In the genomic region with DNA sequence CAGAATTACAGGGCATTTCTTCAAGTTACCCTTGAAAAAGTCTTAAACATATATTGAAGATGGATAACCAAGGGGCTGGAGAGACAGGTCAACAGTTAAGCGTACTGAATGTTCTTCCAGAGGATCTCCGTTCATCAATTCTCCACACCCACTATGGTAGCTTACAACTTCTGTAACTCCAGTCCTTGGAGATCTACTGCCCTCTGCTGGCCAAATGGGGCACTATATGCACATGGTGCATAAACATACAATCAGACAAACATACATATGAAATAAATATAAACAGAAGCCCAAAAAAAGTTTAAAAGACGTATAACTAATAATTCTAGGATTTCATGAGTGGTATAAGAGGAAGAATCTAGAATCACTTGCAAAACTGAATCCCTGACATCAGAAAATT, we compare ENCODE assay signal across 10 mouse cellular contexts.
DNase-seq lines count a peak whose midpoint lies in the region; ATAC-seq and TF ChIP-seq lines count a peak whose summit lies in the region.
"Had no signal": no experiment of that assay in that cellular context is flagged by ENCODE, and none has a peak within 500 bp of the region (broad histone marks: within the 10 kb centered on the region; RNA-seq: fewer than 3 reads in every experiment).

No protein-coding gene starts in this region.

- H3K27ac ChIP-seq in hindbrain, embryonic 11.5 days (ENCODE audit: low read depth, low read length), result no peak overlapping the region
- no peak overlapping the region for H3K27ac ChIP-seq in hindbrain, embryonic 12.5 days
- no peak overlapping the region for H3K27ac ChIP-seq in midbrain, postnatal 0 days (ENCODE audit: low read depth, low read length)
- H3K27ac ChIP-seq in midbrain, embryonic 11.5 days (ENCODE audit: low read depth, low read length), result no peak overlapping the region
- H3K27ac ChIP-seq in liver, postnatal 0 days (ENCODE audit: low read depth), result no peak overlapping the region
- H3K27ac ChIP-seq in kidney, embryonic 14.5 days (ENCODE audit: low read depth, low read length), result no peak overlapping the region
- H3K27ac ChIP-seq: hindbrain, embryonic 10.5 days had no signal

- DNase-seq in hindbrain, embryonic 11.5 days (ENCODE audit: low spot score), result peak; percentile 21
- DNase-seq in midbrain, postnatal 0 days (ENCODE audit: low spot score), result no peak
- DNase-seq in midbrain, embryonic 11.5 days (ENCODE audit: low spot score, missing footprints), result no peak
- DNase-seq in G1E (ENCODE audit: low spot score), result no peak
- no peak for DNase-seq in liver, postnatal 0 days
- DNase-seq: kidney, adult 9 months had no signal

- H3K9me3 ChIP-seq in hindbrain, embryonic 11.5 days (ENCODE audit: control insufficient read depth, low read length), result no peaks in the 10 kb centered on the region
- no peaks in the 10 kb centered on the region for H3K9me3 ChIP-seq in hindbrain, embryonic 12.5 days (replicated peaks)
- H3K9me3 ChIP-seq in midbrain, postnatal 0 days (ENCODE audit: low read length), result no peaks in the 10 kb centered on the region
- H3K9me3 ChIP-seq in midbrain, embryonic 11.5 days (ENCODE audit: control insufficient read depth, low read length), result no peaks in the 10 kb centered on the region; the same call in 1 of the 2 replicates
- H3K9me3 ChIP-seq in G1E (replicated peaks), result peaks cover 14% of the 10 kb centered on the region
- H3K9me3 ChIP-seq in liver, postnatal 0 days (ENCODE audit: low read length), result no peaks in the 10 kb centered on the region
- H3K9me3 ChIP-seq in kidney, embryonic 14.5 days (ENCODE audit: control insufficient read depth, low read length), result peaks cover 4% of the 10 kb centered on the region; the same call in 1 of the 2 replicates

- no peaks in the 10 kb centered on the region for H3K27me3 ChIP-seq in hindbrain, embryonic 11.5 days (ENCODE audit: control insufficient read depth, insufficient read depth, low read length)
- no peaks in the 10 kb centered on the region for H3K27me3 ChIP-seq in hindbrain, embryonic 12.5 days
- no peaks in the 10 kb centered on the region for H3K27me3 ChIP-seq in midbrain, postnatal 0 days (ENCODE audit: insufficient read depth, low read length)
- no peaks in the 10 kb centered on the region for H3K27me3 ChIP-seq in midbrain, embryonic 11.5 days (ENCODE audit: control insufficient read depth, insufficient read depth, low read length)
- H3K27me3 ChIP-seq in G1E (ENCODE audit: insufficient read depth, low read length), result no peaks in the 10 kb centered on the region
- no peaks in the 10 kb centered on the region for H3K27me3 ChIP-seq in liver, postnatal 0 days (ENCODE audit: insufficient read depth, low read length)
- H3K27me3 ChIP-seq in kidney, embryonic 14.5 days (ENCODE audit: control insufficient read depth, insufficient read depth, low read length), result no peaks in the 10 kb centered on the region

- TF ChIP-seq EP300 in liver, postnatal 0 days (IDR thresholded peaks at IDR 0.05; ENCODE audit: low read depth), result no peak

- no peak for ATAC-seq in hindbrain, embryonic 11.5 days (ENCODE audit: low FRiP score)
- ATAC-seq in hindbrain, embryonic 12.5 days (ENCODE audit: low FRiP score), result no peak
- no peak for ATAC-seq in midbrain, postnatal 0 days (ENCODE audit: low FRiP score)
- ATAC-seq in midbrain, embryonic 11.5 days (ENCODE audit: low FRiP score), result no peak
- no peak for ATAC-seq in G1E (ENCODE audit: extremely low read depth, insufficient number of reproducible peaks, low FRiP score, poor library complexity, severe bottlenecking)
- no peak for ATAC-seq in liver, postnatal 0 days
- ATAC-seq in kidney, embryonic 14.5 days (ENCODE audit: low FRiP score, low TSS enrichment), result no peak

- no peak overlapping the region for H3K4me3 ChIP-seq in hindbrain, embryonic 11.5 days (ENCODE audit: low read depth, low read length)
- no peak overlapping the region for H3K4me3 ChIP-seq in hindbrain, embryonic 12.5 days
- H3K4me3 ChIP-seq in midbrain, postnatal 0 days (ENCODE audit: low read depth, low read length), result no peak overlapping the region
- H3K4me3 ChIP-seq in midbrain, embryonic 11.5 days (ENCODE audit: low read depth, low read length), result no peak overlapping the region
- no peak overlapping the region for H3K4me3 ChIP-seq in G1E (ENCODE audit: low read depth, low read length)
- no peak overlapping the region for H3K4me3 ChIP-seq in liver, postnatal 0 days (ENCODE audit: low read depth, low read length)
- H3K4me3 ChIP-seq in kidney, embryonic 14.5 days (ENCODE audit: low read length), result no peak overlapping the region
- H3K4me3 ChIP-seq: erythroblast, embryonic 14.5 days; hindbrain, embryonic 10.5 days had no signal

- H3K36me3 ChIP-seq in hindbrain, embryonic 11.5 days (ENCODE audit: control insufficient read depth, insufficient read depth, low read length), result no peaks in the 10 kb centered on the region
- no peaks in the 10 kb centered on the region for H3K36me3 ChIP-seq in hindbrain, embryonic 12.5 days
- no peaks in the 10 kb centered on the region for H3K36me3 ChIP-seq in midbrain, postnatal 0 days (ENCODE audit: insufficient read depth, low read length)
- no peaks in the 10 kb centered on the region for H3K36me3 ChIP-seq in midbrain, embryonic 11.5 days (ENCODE audit: control insufficient read depth, insufficient read depth, low read length)
- no peaks in the 10 kb centered on the region for H3K36me3 ChIP-seq in G1E (replicated peaks)
- H3K36me3 ChIP-seq in liver, postnatal 0 days (replicated peaks; ENCODE audit: insufficient read depth, low read length), result no peaks in the 10 kb centered on the region
- H3K36me3 ChIP-seq in kidney, embryonic 14.5 days (ENCODE audit: control insufficient read depth, insufficient read depth, low read length), result no peaks in the 10 kb centered on the region
- H3K36me3 ChIP-seq: hindbrain, embryonic 10.5 days had no signal

- H3K9ac ChIP-seq in hindbrain, embryonic 11.5 days (ENCODE audit: low read depth, low read length), result no peak overlapping the region
- H3K9ac ChIP-seq in hindbrain, embryonic 12.5 days, result no peak overlapping the region
- H3K9ac ChIP-seq in midbrain, postnatal 0 days (replicated peaks; ENCODE audit: low read length, poor library complexity, severe bottlenecking), result no peak overlapping the region
- no peak overlapping the region for H3K9ac ChIP-seq in midbrain, embryonic 11.5 days (ENCODE audit: low read length)
- H3K9ac ChIP-seq in liver, postnatal 0 days (replicated peaks), result no peak overlapping the region
- H3K9ac ChIP-seq in kidney, embryonic 14.5 days (ENCODE audit: low read depth, low read length), result no peak overlapping the region

- H3K4me2 ChIP-seq in hindbrain, embryonic 11.5 days (replicated peaks; ENCODE audit: low read depth, low read length), result no peak overlapping the region
- H3K4me2 ChIP-seq in hindbrain, embryonic 12.5 days (replicated peaks), result no peak overlapping the region
- H3K4me2 ChIP-seq in midbrain, postnatal 0 days (ENCODE audit: low read depth, low read length, poor library complexity, severe bottlenecking), result no peak overlapping the region
- H3K4me2 ChIP-seq in midbrain, embryonic 11.5 days, result no peak overlapping the region
- no peak overlapping the region for H3K4me2 ChIP-seq in liver, postnatal 0 days (ENCODE audit: low read depth, low read length)
- no peak overlapping the region for H3K4me2 ChIP-seq in kidney, embryonic 14.5 days (replicated peaks; ENCODE audit: low read depth, low read length)

- TF ChIP-seq CTCF in midbrain, postnatal 0 days (IDR thresholded peaks at IDR 0.05), result peak; percentile 55
- peak; percentile 17; the same call in 1 of the 2 replicates for TF ChIP-seq CTCF in G1E (IDR thresholded peaks at IDR 0.05; ENCODE audit: low read depth, low read length)
- peak; percentile 52 for TF ChIP-seq CTCF in liver, postnatal 0 days (IDR thresholded peaks at IDR 0.05; ENCODE audit: low read depth)

- H3K4me1 ChIP-seq in hindbrain, embryonic 11.5 days (replicated peaks; ENCODE audit: control insufficient read depth, insufficient read depth, low read length), result no peaks in the 10 kb centered on the region
- H3K4me1 ChIP-seq in hindbrain, embryonic 12.5 days, result peaks cover 15% of the 10 kb centered on the region
- no peaks in the 10 kb centered on the region for H3K4me1 ChIP-seq in midbrain, postnatal 0 days (ENCODE audit: insufficient read depth, low read length)
- peaks cover 6% of the 10 kb centered on the region; the same call in 1 of the 2 replicates for H3K4me1 ChIP-seq in midbrain, embryonic 11.5 days (ENCODE audit: control insufficient read depth, insufficient read depth, low read length)
- peaks cover 3% of the 10 kb centered on the region; the same call in 1 of the 2 replicates for H3K4me1 ChIP-seq in G1E (ENCODE audit: insufficient read depth, low read depth, low read length)
- H3K4me1 ChIP-seq in liver, postnatal 0 days (ENCODE audit: insufficient read depth), result no peaks in the 10 kb centered on the region
- H3K4me1 ChIP-seq in kidney, embryonic 14.5 days (ENCODE audit: control insufficient read depth, insufficient read depth, low read length), result 0 out of 2 replicates have a peak, but pooled peaks cover 4% of the 10 kb centered on the region

- WGBS in hindbrain, embryonic 11.5 days, result 95% methylated on average over 3 of the region's 3 CpGs
- 93% methylated on average over 3 of the region's 3 CpGs for WGBS in hindbrain, embryonic 12.5 days
- WGBS in midbrain, postnatal 0 days, result 98% methylated on average over 3 of the region's 3 CpGs
- 92% methylated on average over 3 of the region's 3 CpGs for WGBS in midbrain, embryonic 11.5 days
- WGBS in liver, postnatal 0 days (ENCODE audit: insufficient replicate concordance), result 88% methylated on average over 3 of the region's 3 CpGs
- 89% methylated on average over 3 of the region's 3 CpGs for WGBS in kidney, embryonic 14.5 days
